Mouse (Mus musculus): ENCODE results near the gene Gpr87. TPM values are rescaled to one million over a fixed set of nuclear protein-coding genes. Genes with fewer than 3 reads are reported as not detected.

Gene Gpr87
- total and polyA plus RNA-seq, 3 experiments = not detected

GRCm38 (mm10) chr3:59169215-59169614, 25.7 kb downstream of the Gpr87 start:
- H3K4me3 ChIP-seq (replicated peaks in 1 of 3; ENCODE audit: low read depth in 2 of 3, low read length in 2 of 3, poor library complexity in 1 of 3) = no peak overlapping the region
- no peaks in the 10 kb centered on the region for H3K36me3 ChIP-seq (replicated peaks in 1 of 2; ENCODE audit: control insufficient read depth in 1 of 2, insufficient read depth in 1 of 2, low read length in 1 of 2)
- no peak for DNase-seq (ENCODE audit: extremely low read depth)
- no peak overlapping the region for H3K4me2 ChIP-seq (ENCODE audit: insufficient read depth, low read depth, poor library complexity, severe bottlenecking)
- peaks cover 0 to 7% of the 10 kb centered on the region in 2 experiments; a peak in 1 of 4 replicates for H3K4me1 ChIP-seq (ENCODE audit: control insufficient read depth in 1 of 2, insufficient read depth in 2 of 2)
- H3K27ac ChIP-seq (ENCODE audit: insufficient read depth, low read depth) = no peak overlapping the region
- H3K27me3 ChIP-seq (replicated peaks) = no peaks in the 10 kb centered on the region
- H3K9ac ChIP-seq (ENCODE audit: insufficient read depth, low read depth) = no peak overlapping the region
- in situ Hi-C loops (cut with MboI; ENCODE audit: low pct_ligation_motif_present, low pct_unique_long_range_greater_than_20kb, low sequenced_read_pairs) = loop anchor here (5.0 to 25.0 kb wide), 2 partner anchors 92 to 568 kb away; partner anchors contain the start of gene Gm5538
- no peaks in the 10 kb centered on the region for H3K79me2 ChIP-seq (replicated peaks; ENCODE audit: control insufficient read depth, extremely low read depth, insufficient read depth, poor library complexity, severe bottlenecking)
- dilution Hi-C loops (cut with MboI; ENCODE audit: extremely low pct_ligation_motif_present, extremely low pct_unique_long_range_greater_than_20kb, low sequenced_read_pairs) = no loop called here
- H3K9me3 ChIP-seq (replicated peaks; ENCODE audit: low read length) = no peaks in the 10 kb centered on the region
- TF ChIP-seq POLR2AphosphoS2 (IDR thresholded peaks at IDR 0.05; ENCODE audit: low read depth, low read length) = no peak
- no peak for TF ChIP-seq GABPA (IDR thresholded peaks at IDR 0.05; ENCODE audit: insufficient replicate concordance, low read depth, low read length)
- TF ChIP-seq USF1 (IDR thresholded peaks at IDR 0.05; ENCODE audit: low read depth, low read length) = no peak
- TF ChIP-seq JUND (conservative IDR thresholded peaks at IDR 0.05; ENCODE audit: low read depth, low read length) = no peak
- TF ChIP-seq CTCF (conservative IDR thresholded peaks at IDR 0.05 in 1 of 2, IDR thresholded peaks at IDR 0.05 in 1 of 2; ENCODE audit: low read depth in 2 of 2, low read length in 2 of 2) = peak in 1 of 2 experiments; percentile 54; a peak in 2 of 4 replicates
- TF ChIP-seq RAD21 (IDR thresholded peaks at IDR 0.05; ENCODE audit: low read depth, low read length) = peak; percentile 42
- TF ChIP-seq NRF1 (IDR thresholded peaks at IDR 0.05; ENCODE audit: low read depth, low read length) = no peak
- TF ChIP-seq SIN3A (IDR thresholded peaks at IDR 0.05; ENCODE audit: low read length) = no peak
- TF ChIP-seq MXI1 (IDR thresholded peaks at IDR 0.05; ENCODE audit: low read depth, low read length) = no peak
- peak; percentile 33 for TF ChIP-seq SMC3 (IDR thresholded peaks at IDR 0.05; ENCODE audit: low read depth, low read length)

- no peaks in the 10 kb centered on the region for H3K9me3 ChIP-seq (replicated peaks; ENCODE audit: low read length)
- in situ Hi-C loops (cut with MboI; ENCODE audit: low pct_ligation_motif_present, low pct_unique_long_range_greater_than_20kb, low sequenced_read_pairs) = loop anchor here (5.0 to 25.0 kb wide), 2 partner anchors 91 to 569 kb away; partner anchors contain the start of gene Gm5538
- DNase-seq (ENCODE audit: extremely low read depth) = peak; percentile 25
- no peak overlapping the region for H3K4me3 ChIP-seq (replicated peaks in 1 of 3; ENCODE audit: low read depth in 2 of 3, low read length in 2 of 3, poor library complexity in 1 of 3)
- H3K79me2 ChIP-seq (replicated peaks; ENCODE audit: control insufficient read depth, extremely low read depth, insufficient read depth, poor library complexity, severe bottlenecking) = no peaks in the 10 kb centered on the region
- H3K4me2 ChIP-seq (ENCODE audit: insufficient read depth, low read depth, poor library complexity, severe bottlenecking) = no peak overlapping the region
- dilution Hi-C loops (cut with MboI; ENCODE audit: extremely low pct_ligation_motif_present, extremely low pct_unique_long_range_greater_than_20kb, low sequenced_read_pairs) = no loop called here
- TF ChIP-seq MYC (IDR thresholded peaks at IDR 0.05; ENCODE audit: low read depth, low read length) (peak; percentile 62), TBP (conservative IDR thresholded peaks at IDR 0.05; ENCODE audit: low read depth, low read length) (no peak), E2F4 (IDR thresholded peaks at IDR 0.05; ENCODE audit: insufficient replicate concordance, low read depth, low read length) (no peak), CTCF (conservative IDR thresholded peaks at IDR 0.05 in 1 of 2, IDR thresholded peaks at IDR 0.05 in 1 of 2; ENCODE audit: low read depth in 2 of 2, low read length in 2 of 2) (peak in 1 of 2 experiments; percentile 67; a peak in 2 of 4 replicates), RAD21 (IDR thresholded peaks at IDR 0.05; ENCODE audit: low read depth, low read length) (peak; percentile 60), USF1 (IDR thresholded peaks at IDR 0.05; ENCODE audit: low read depth, low read length) (no peak), SMC3 (IDR thresholded peaks at IDR 0.05; ENCODE audit: low read depth, low read length) (peak; percentile 82), IRF4 (IDR thresholded peaks at IDR 0.05; ENCODE audit: low read depth, low read length) (no peak)
- no peaks in the 10 kb centered on the region for H3K27me3 ChIP-seq (replicated peaks)
- H3K36me3 ChIP-seq (replicated peaks in 1 of 2; ENCODE audit: control insufficient read depth in 1 of 2, insufficient read depth in 1 of 2, low read length in 1 of 2) = no peaks in the 10 kb centered on the region
- H3K4me1 ChIP-seq (ENCODE audit: control insufficient read depth in 1 of 2, insufficient read depth in 2 of 2) = 0 out of 4 replicates have a peak, but pooled peaks cover 0 to 2% of the 10 kb centered on the region in 2 experiments
- no peak overlapping the region for H3K9ac ChIP-seq (ENCODE audit: insufficient read depth, low read depth)
- no peak overlapping the region for H3K27ac ChIP-seq (ENCODE audit: insufficient read depth, low read depth)
Observed at GRCm38 (mm10) chr3:59168476-59168875, 26.4 kb downstream of the Gpr87 start.

Data from CH12.LX (cell line).